22 mouse cellular contexts compared by ENCODE assay signal in genomic region chr2:30731832-30732231, GRCm38 (mm10).
DNase-seq lines count a peak whose midpoint lies in the region; ATAC-seq and TF ChIP-seq lines count a peak whose summit lies in the region.
"Had no signal": no experiment of that assay in that cellular context is flagged by ENCODE, and none has a peak within 500 bp of the region (broad histone marks: within the 10 kb centered on the region; RNA-seq: fewer than 3 reads in every experiment).

No protein-coding gene starts in this region.

- 96% methylated on average over 5 of the region's 5 CpGs for WGBS in hindbrain, postnatal 0 days
- 93% methylated on average over 5 of the region's 5 CpGs for WGBS in hindbrain, embryonic 11.5 days
- WGBS in neural tube, embryonic 11.5 days: 93% methylated on average over 5 of the region's 5 CpGs
- WGBS in neural tube, embryonic 15.5 days: 93% methylated on average over 5 of the region's 5 CpGs
- WGBS in kidney, adult 2 months: 98% methylated on average over 5 of the region's 5 CpGs

- H3K27ac ChIP-seq in hindbrain, postnatal 0 days: no peak overlapping the region
- H3K27ac ChIP-seq in hindbrain, embryonic 11.5 days (ENCODE audit: low read depth, low read length): no peak overlapping the region
- H3K27ac ChIP-seq in neural tube, embryonic 11.5 days (ENCODE audit: low read depth, low read length): no peak overlapping the region
- H3K27ac ChIP-seq in neural tube, embryonic 15.5 days (replicated peaks): no peak overlapping the region
- no peak overlapping the region for H3K27ac ChIP-seq in MEL (ENCODE audit: control insufficient read depth, low read depth, low read length)
- no peak overlapping the region for H3K27ac ChIP-seq in kidney, adult 2 months (ENCODE audit: insufficient read depth, low read depth, low read length)

- no peak overlapping the region for H3K4me2 ChIP-seq in hindbrain, postnatal 0 days (ENCODE audit: low read depth, low read length)
- no peak overlapping the region for H3K4me2 ChIP-seq in hindbrain, embryonic 11.5 days (replicated peaks; ENCODE audit: low read depth, low read length)
- H3K4me2 ChIP-seq in neural tube, embryonic 11.5 days (ENCODE audit: low read depth): no peak overlapping the region
- no peak overlapping the region for H3K4me2 ChIP-seq in neural tube, embryonic 15.5 days

- H3K36me3 ChIP-seq in hindbrain, postnatal 0 days (ENCODE audit: insufficient read depth, low read length): no peaks in the 10 kb centered on the region
- no peaks in the 10 kb centered on the region for H3K36me3 ChIP-seq in hindbrain, embryonic 11.5 days (ENCODE audit: control insufficient read depth, insufficient read depth, low read length)
- H3K36me3 ChIP-seq in neural tube, embryonic 11.5 days (ENCODE audit: control insufficient read depth, insufficient read depth, low read length): no peaks in the 10 kb centered on the region
- no peaks in the 10 kb centered on the region for H3K36me3 ChIP-seq in neural tube, embryonic 15.5 days
- H3K36me3 ChIP-seq in MEL (ENCODE audit: control insufficient read depth in 1 of 2, insufficient read depth in 2 of 2, low read length in 2 of 2): no peaks in the 10 kb centered on the region
- no peaks in the 10 kb centered on the region for H3K36me3 ChIP-seq in kidney, adult 2 months (ENCODE audit: control insufficient read depth, insufficient read depth, low read length)
- H3K36me3 ChIP-seq: G1E had no signal

- ATAC-seq in hindbrain, postnatal 0 days: no peak
- no peak for ATAC-seq in hindbrain, embryonic 11.5 days (ENCODE audit: low FRiP score)
- no peak for ATAC-seq in neural tube, embryonic 11.5 days (ENCODE audit: insufficient read depth, low FRiP score, low TSS enrichment)
- ATAC-seq in neural tube, embryonic 15.5 days (ENCODE audit: low FRiP score): no peak
- ATAC-seq: activated CD4-positive, CD25-positive, alpha-beta regulatory T cell, adult 4 months; CD4-positive, CD25-positive, alpha-beta regulatory T cell, adult 4 months; Patski had no signal

- TF ChIP-seq EP300 in MEL (IDR thresholded peaks at IDR 0.05; ENCODE audit: low read depth in 1 of 2, low read length in 2 of 2): peak; percentile 48 to 66

- no peaks in the 10 kb centered on the region for H3K9me3 ChIP-seq in hindbrain, postnatal 0 days (ENCODE audit: low read length)
- H3K9me3 ChIP-seq in hindbrain, embryonic 11.5 days (ENCODE audit: control insufficient read depth, low read length): no peaks in the 10 kb centered on the region
- H3K9me3 ChIP-seq in neural tube, embryonic 11.5 days (ENCODE audit: control insufficient read depth, low read length): no peaks in the 10 kb centered on the region
- H3K9me3 ChIP-seq in neural tube, embryonic 15.5 days (replicated peaks): no peaks in the 10 kb centered on the region
- H3K9me3 ChIP-seq in MEL (replicated peaks; ENCODE audit: insufficient read depth, low read length): no peaks in the 10 kb centered on the region
- H3K9me3 ChIP-seq: G1E had no signal

- DNase-seq in hindbrain, postnatal 0 days (ENCODE audit: low spot score): peak; percentile 1
- no peak for DNase-seq in hindbrain, embryonic 11.5 days (ENCODE audit: low spot score)
- peak; percentile 9 for DNase-seq in neural tube, embryonic 11.5 days (ENCODE audit: low spot score)
- peak; percentile 47 for DNase-seq in MEL (ENCODE audit: low read depth, low spot score)
- DNase-seq in kidney, adult 2 months: no peak
- DNase-seq: adrenal gland, adult 2 months; adrenal gland, adult 8-10 months; adrenal gland, postnatal 10 days; adrenal gland, postnatal 14 days; adrenal gland, postnatal 25 days; adrenal gland, postnatal 36 days; B cell, adult 2 months; cerebellum, adult 11 months; cerebellum, adult 11-12 months; cerebellum, adult 18-20 months; cerebellum, adult 2 months had no signal

- TF ChIP-seq CTCF in hindbrain, postnatal 0 days (IDR thresholded peaks at IDR 0.05; ENCODE audit: low read depth): no peak
- no peak for TF ChIP-seq CTCF in MEL (IDR thresholded peaks at IDR 0.05 in 2 of 3, conservative IDR thresholded peaks at IDR 0.05 in 1 of 3; ENCODE audit: control insufficient read depth in 1 of 3, insufficient read depth in 1 of 3, low read depth in 2 of 3, low read length in 3 of 3, poor library complexity in 1 of 3, severe bottlenecking in 1 of 3)
- no peak for TF ChIP-seq CTCF in kidney, adult 2 months (conservative IDR thresholded peaks at IDR 0.05; ENCODE audit: insufficient read depth, insufficient read length, low read depth, low read length)

- no peak overlapping the region for H3K4me3 ChIP-seq in hindbrain, postnatal 0 days (ENCODE audit: low read length)
- H3K4me3 ChIP-seq in hindbrain, embryonic 11.5 days (ENCODE audit: low read depth, low read length): no peak overlapping the region
- H3K4me3 ChIP-seq in neural tube, embryonic 11.5 days (ENCODE audit: low read depth, low read length): no peak overlapping the region
- H3K4me3 ChIP-seq in neural tube, embryonic 15.5 days (replicated peaks): no peak overlapping the region
- no peak overlapping the region for H3K4me3 ChIP-seq in MEL (ENCODE audit: control insufficient read depth in 1 of 2, insufficient read depth in 1 of 2, low read depth in 2 of 2, low read length in 2 of 2)
- H3K4me3 ChIP-seq in kidney, adult 2 months (ENCODE audit: insufficient read depth, low read depth, low read length): no peak overlapping the region

- 0 out of 2 replicates have a peak, but pooled peaks cover 5% of the 10 kb centered on the region for H3K4me1 ChIP-seq in hindbrain, postnatal 0 days (ENCODE audit: insufficient read depth, low read length)
- H3K4me1 ChIP-seq in hindbrain, embryonic 11.5 days (replicated peaks; ENCODE audit: control insufficient read depth, insufficient read depth, low read length): peaks cover 3% of the 10 kb centered on the region; the same call in 1 of the 2 replicates
- peaks cover 5% of the 10 kb centered on the region; the same call in 1 of the 2 replicates for H3K4me1 ChIP-seq in neural tube, embryonic 11.5 days (ENCODE audit: control insufficient read depth, insufficient read depth, low read length)
- H3K4me1 ChIP-seq in neural tube, embryonic 15.5 days: peaks cover 9% of the 10 kb centered on the region
- no peaks in the 10 kb centered on the region for H3K4me1 ChIP-seq in MEL (ENCODE audit: control insufficient read depth in 1 of 2, insufficient read depth in 2 of 2, low read length in 2 of 2)
- H3K4me1 ChIP-seq in kidney, adult 2 months (ENCODE audit: control insufficient read depth, insufficient read depth, low read length): peaks cover 3% of the 10 kb centered on the region; the same call in 1 of the 2 replicates

- H3K27me3 ChIP-seq in hindbrain, postnatal 0 days (ENCODE audit: insufficient read depth, low read length): no peaks in the 10 kb centered on the region
- H3K27me3 ChIP-seq in hindbrain, embryonic 11.5 days (ENCODE audit: control insufficient read depth, insufficient read depth, low read length): no peaks in the 10 kb centered on the region
- no peaks in the 10 kb centered on the region for H3K27me3 ChIP-seq in neural tube, embryonic 11.5 days (ENCODE audit: control insufficient read depth, insufficient read depth, low read length)
- no peaks in the 10 kb centered on the region for H3K27me3 ChIP-seq in neural tube, embryonic 15.5 days (replicated peaks)
- no peaks in the 10 kb centered on the region; a peak in 2 of 4 replicates for H3K27me3 ChIP-seq in MEL (ENCODE audit: control insufficient read depth in 1 of 2, insufficient read depth in 2 of 2, low read length in 2 of 2)
- H3K27me3 ChIP-seq in kidney, adult 2 months (replicated peaks; ENCODE audit: control insufficient read depth, insufficient read depth, low read length): no peaks in the 10 kb centered on the region
- H3K27me3 ChIP-seq: CH12.LX, Patski had no signal

- no peak overlapping the region for H3K9ac ChIP-seq in hindbrain, postnatal 0 days (replicated peaks; ENCODE audit: low read length)
- no peak overlapping the region for H3K9ac ChIP-seq in hindbrain, embryonic 11.5 days (ENCODE audit: low read depth, low read length)
- H3K9ac ChIP-seq in neural tube, embryonic 11.5 days (ENCODE audit: low read length): no peak overlapping the region
- no peak overlapping the region for H3K9ac ChIP-seq in neural tube, embryonic 15.5 days (replicated peaks)
- H3K9ac ChIP-seq in MEL (ENCODE audit: control insufficient read depth, low read depth, low read length, poor library complexity, severe bottlenecking): no peak overlapping the region

- no peak for TF ChIP-seq POLR2A in MEL (IDR thresholded peaks at IDR 0.05; ENCODE audit: control insufficient read depth in 1 of 2, insufficient read depth in 1 of 2, low read depth in 1 of 2, low read length in 2 of 2, poor library complexity in 1 of 2)
- TF ChIP-seq POLR2A in kidney, adult 2 months (IDR thresholded peaks at IDR 0.05; ENCODE audit: low read depth, low read length): no peak

- no peak for TF ChIP-seq RAD21 in MEL (IDR thresholded peaks at IDR 0.05; ENCODE audit: low read depth, low read length)

- H3K79me2 ChIP-seq in MEL (ENCODE audit: control insufficient read depth, insufficient read depth, low read length, poor library complexity): no peaks in the 10 kb centered on the region

TF ChIP-seq in MEL, 35 proteins besides CTCF, POLR2A, EP300 and RAD21:
- TF ChIP-seq CHD1 (IDR thresholded peaks at IDR 0.05; ENCODE audit: low read depth, low read length): no peak
- peak; percentile 53; the same call in 1 of the 2 replicates for TF ChIP-seq GATA1 (IDR thresholded peaks at IDR 0.05; ENCODE audit: low read depth, low read length)
- TF ChIP-seq RCOR1 (IDR thresholded peaks at IDR 0.05; ENCODE audit: low read depth, low read length): 0 out of 2 replicates have a peak, but pooled peaks have one; percentile 42
- TF ChIP-seq TCF12 (IDR thresholded peaks at IDR 0.05; ENCODE audit: low read depth, low read length): peak; percentile 48; the same call in 1 of the 2 replicates

Comparison
In these comparisons a context has a peak if more than half of its experiments do, and no peak if none do; other contexts are left out.
1. DNase-seq: peak in hindbrain, postnatal 0 days (single experiment), neural tube, embryonic 11.5 days (single experiment) and MEL (single experiment); none in hindbrain, embryonic 11.5 days (single experiment) and kidney, adult 2 months (single experiment).